Mouse (Mus musculus): ENCODE data around the gene Adam22. TPM values are rescaled to one million over a fixed set of nuclear protein-coding genes. Genes with fewer than 3 reads are reported as not detected.
"Not testable (repeated sequence)": the region's sequence is repeated elsewhere in the genome, so short reads cannot be mapped to it uniquely, and the experiment has no call there.

Adam22 gene
- total and polyA plus RNA-seq, 3 experiments = 0.27 to 0.30 TPM; not detected in 1

- ATAC-seq (ENCODE audit: extremely low read depth, insufficient number of reproducible peaks, low FRiP score, poor library complexity, severe bottlenecking) (no peak), DNase-seq (ENCODE audit: low spot score) (no peak)
- TF ChIP-seq GATA2 (IDR thresholded peaks at IDR 0.05; ENCODE audit: borderline replicate concordance, low read depth, low read length) (no peak), CTCF (IDR thresholded peaks at IDR 0.05; ENCODE audit: low read depth, low read length) (no peak), TAL1 (conservative IDR thresholded peaks at IDR 0.05; ENCODE audit: low read depth, low read length) (no peak), GATA1 (IDR thresholded peaks at IDR 0.05; ENCODE audit: borderline replicate concordance, low read length) (no peak), POLR2AphosphoS5 (IDR thresholded peaks at IDR 0.05; ENCODE audit: insufficient replicate concordance, low read depth, low read length) (no peak)
- H3K4me3 ChIP-seq (ENCODE audit: low read depth, low read length) = no peak overlapping the region
- H3K27me3 ChIP-seq (ENCODE audit: insufficient read depth, low read length) = no peaks in the 10 kb centered on the region
- no peaks in the 10 kb centered on the region for H3K4me1 ChIP-seq (ENCODE audit: insufficient read depth, low read depth, low read length)
- no peaks in the 10 kb centered on the region for H3K9me3 ChIP-seq (replicated peaks)
- no peaks in the 10 kb centered on the region for H3K36me3 ChIP-seq (replicated peaks)
Observed at GRCm38 (mm10) chr5:8224321-8224705, 143.6 kb downstream of the Adam22 start.

- DNase-seq (ENCODE audit: low spot score) = no peak
- Histone ChIP-seq H3K4me3 (ENCODE audit: low read depth, low read length) (no peak overlapping the region), H3K36me3 (replicated peaks) (no peaks in the 10 kb centered on the region), H3K4me1 (ENCODE audit: insufficient read depth, low read depth, low read length) (no peaks in the 10 kb centered on the region), H3K9me3 (replicated peaks) (no peaks in the 10 kb centered on the region), H3K27me3 (ENCODE audit: insufficient read depth, low read length) (no peaks in the 10 kb centered on the region)
- TF ChIP-seq TAL1 (conservative IDR thresholded peaks at IDR 0.05; ENCODE audit: low read depth, low read length) = no peak
- TF ChIP-seq GATA1 (IDR thresholded peaks at IDR 0.05; ENCODE audit: borderline replicate concordance, low read length) = no peak
- no peak for TF ChIP-seq GATA2 (IDR thresholded peaks at IDR 0.05; ENCODE audit: borderline replicate concordance, low read depth, low read length)
- no peak for TF ChIP-seq CTCF (IDR thresholded peaks at IDR 0.05; ENCODE audit: low read depth, low read length)
- TF ChIP-seq POLR2AphosphoS5 (IDR thresholded peaks at IDR 0.05; ENCODE audit: insufficient replicate concordance, low read depth, low read length) = no peak
- ATAC-seq (ENCODE audit: extremely low read depth, insufficient number of reproducible peaks, low FRiP score, poor library complexity, severe bottlenecking) = no peak
Observed at GRCm38 (mm10) chr5:8223597-8224320, 144.2 kb downstream of the Adam22 start.

- Histone ChIP-seq H3K9me3 (replicated peaks) (no peaks in the 10 kb centered on the region), H3K36me3 (replicated peaks) (no peaks in the 10 kb centered on the region), H3K27me3 (ENCODE audit: insufficient read depth, low read length) (no peaks in the 10 kb centered on the region), H3K4me3 (ENCODE audit: low read depth, low read length) (no peak overlapping the region), H3K4me1 (ENCODE audit: insufficient read depth, low read depth, low read length) (no peaks in the 10 kb centered on the region)
- ATAC-seq (ENCODE audit: extremely low read depth, insufficient number of reproducible peaks, low FRiP score, poor library complexity, severe bottlenecking) (no peak), DNase-seq (ENCODE audit: low spot score) (no peak)
- TF ChIP-seq CTCF (IDR thresholded peaks at IDR 0.05; ENCODE audit: low read depth, low read length) (no peak), GATA1 (IDR thresholded peaks at IDR 0.05; ENCODE audit: borderline replicate concordance, low read length) (no peak), GATA2 (IDR thresholded peaks at IDR 0.05; ENCODE audit: borderline replicate concordance, low read depth, low read length) (no peak)
Observed at GRCm38 (mm10) chr5:8221630-8222029, 146.3 kb downstream of the Adam22 start.

- Histone ChIP-seq H3K27me3 (ENCODE audit: insufficient read depth, low read length) (no peaks in the 10 kb centered on the region), H3K36me3 (replicated peaks) (no peaks in the 10 kb centered on the region), H3K4me1 (ENCODE audit: insufficient read depth, low read depth, low read length) (no peaks in the 10 kb centered on the region), H3K9me3 (replicated peaks) (no peaks in the 10 kb centered on the region), H3K4me3 (ENCODE audit: low read depth, low read length) (no peak overlapping the region)
- TF ChIP-seq CTCF (IDR thresholded peaks at IDR 0.05; ENCODE audit: low read depth, low read length) (no peak), GATA2 (IDR thresholded peaks at IDR 0.05; ENCODE audit: borderline replicate concordance, low read depth, low read length) (no peak), TAL1 (conservative IDR thresholded peaks at IDR 0.05; ENCODE audit: low read depth, low read length) (no peak), POLR2AphosphoS5 (IDR thresholded peaks at IDR 0.05; ENCODE audit: insufficient replicate concordance, low read depth, low read length) (no peak), GATA1 (IDR thresholded peaks at IDR 0.05; ENCODE audit: borderline replicate concordance, low read length) (no peak)
- DNase-seq (ENCODE audit: low spot score) = no peak
- ATAC-seq (ENCODE audit: extremely low read depth, insufficient number of reproducible peaks, low FRiP score, poor library complexity, severe bottlenecking) = no peak
Observed at GRCm38 (mm10) chr5:8215841-8216240, 152.1 kb downstream of the Adam22 start.

GRCm38 (mm10) chr5:8184992-8185391 is 183.0 kb downstream of the Adam22 start:
- H3K4me1 ChIP-seq (ENCODE audit: insufficient read depth, low read depth, low read length); H3K27me3 ChIP-seq (ENCODE audit: insufficient read depth, low read length); DNase-seq (ENCODE audit: low spot score); H3K4me3 ChIP-seq (ENCODE audit: low read depth, low read length); H3K36me3 ChIP-seq (replicated peaks); ATAC-seq (ENCODE audit: extremely low read depth, insufficient number of reproducible peaks, low FRiP score, poor library complexity, severe bottlenecking); H3K9me3 ChIP-seq (replicated peaks): not testable (repeated sequence)

GRCm38 (mm10) chr5:8180646-8181045 is 187.3 kb downstream of the Adam22 start:
- TF ChIP-seq CTCF (IDR thresholded peaks at IDR 0.05; ENCODE audit: low read depth, low read length) (no peak), GATA1 (IDR thresholded peaks at IDR 0.05; ENCODE audit: borderline replicate concordance, low read length) (no peak), POLR2AphosphoS5 (IDR thresholded peaks at IDR 0.05; ENCODE audit: insufficient replicate concordance, low read depth, low read length) (no peak)
- ATAC-seq (ENCODE audit: extremely low read depth, insufficient number of reproducible peaks, low FRiP score, poor library complexity, severe bottlenecking) = no peak
- no peak for DNase-seq (ENCODE audit: low spot score)
- Histone ChIP-seq H3K36me3 (replicated peaks) (no peaks in the 10 kb centered on the region), H3K9me3 (replicated peaks) (no peaks in the 10 kb centered on the region), H3K27me3 (ENCODE audit: insufficient read depth, low read length) (no peaks in the 10 kb centered on the region), H3K4me3 (ENCODE audit: low read depth, low read length) (no peak overlapping the region), H3K4me1 (ENCODE audit: insufficient read depth, low read depth, low read length) (no peaks in the 10 kb centered on the region)

- ATAC-seq (ENCODE audit: extremely low read depth, insufficient number of reproducible peaks, low FRiP score, poor library complexity, severe bottlenecking) = no peak
- Histone ChIP-seq H3K27me3 (ENCODE audit: insufficient read depth, low read length) (no peaks in the 10 kb centered on the region), H3K9me3 (replicated peaks) (no peaks in the 10 kb centered on the region), H3K4me3 (ENCODE audit: low read depth, low read length) (no peak overlapping the region), H3K4me1 (ENCODE audit: insufficient read depth, low read depth, low read length) (no peaks in the 10 kb centered on the region), H3K36me3 (replicated peaks) (no peaks in the 10 kb centered on the region)
- TF ChIP-seq CTCF (IDR thresholded peaks at IDR 0.05; ENCODE audit: low read depth, low read length) = no peak
- TF ChIP-seq POLR2AphosphoS5 (IDR thresholded peaks at IDR 0.05; ENCODE audit: insufficient replicate concordance, low read depth, low read length) = no peak
- TF ChIP-seq GATA1 (IDR thresholded peaks at IDR 0.05; ENCODE audit: borderline replicate concordance, low read length) = no peak
- no peak for TF ChIP-seq GATA2 (IDR thresholded peaks at IDR 0.05; ENCODE audit: borderline replicate concordance, low read depth, low read length)
- TF ChIP-seq TAL1 (conservative IDR thresholded peaks at IDR 0.05; ENCODE audit: low read depth, low read length) = no peak
- no peak for DNase-seq (ENCODE audit: low spot score)
Observed at GRCm38 (mm10) chr5:8178111-8178510, 189.8 kb downstream of the Adam22 start.

Measured in G1E (cell line).